Mouse (Mus musculus) Patski (cell line): Measurements from ENCODE around the gene 2810004N23Rik. TPM values are rescaled to one million over a fixed set of nuclear protein-coding genes. Genes with fewer than 3 reads are reported as not detected.

ENCODE experiments used
- ATAC-seq: fragments of 100-300 bp; one replicate; pipeline ENCODE4 v1.8.0; 2021
- CTCF ChIA-PET: fragments of 350-600 bp; sonication (Branson Sonifier 250); formaldehyde crosslinking; loops from one replicate; lab custom pipeline; 2022; ENCODE audit warnings: inconsistent platforms; lab: Charles Lee
- POLR2A ChIA-PET: fragments of 350-600 bp; sonication (Branson Sonifier 250); formaldehyde crosslinking; loops from one replicate; lab custom pipeline; 2022; ENCODE audit warnings: antibody characterized with exemption, inconsistent platforms; lab: Charles Lee
- DNase-seq: peaks from one replicate; pipeline ENCODE4 v3.0.0-alpha.2; 2011; ENCODE audit warnings: low read depth, low spot score
- H3K27me3 ChIP-seq: fragments of 371-371 bp; one replicate; pipeline ENCODE4 v1.5.1; 2021
- CTCF ChIP-seq: fragments of 100-300 bp; IDR thresholded peaks from one replicate; pipeline ENCODE4 v1.5.1; 2021
- in situ Hi-C: fragments of 300-500 bp; cut with MboI; formaldehyde crosslinking; loops from 3 replicates; pipeline ENCODE4 v1.11.1; 2018; ENCODE audit warnings: low pct_unique_long_range_greater_than_20kb, mixed read lengths
- polyA plus RNA-seq: library from polyadenylated mRNA; unstranded; gene quantifications from one replicate; pipeline ENCODE4 v1.2.3, GENCODE M21; 2021

The 2810004N23Rik gene
- 43.0 TPM for polyA plus RNA-seq

GRCm38 (mm10) chr8:124862321-124863162 is at the start of gene 2810004N23Rik, which contains the start of gene Gnpat:
Gene 2810004N23Rik, minus strand, starts transcription at chr8:124863120.
Gene Gnpat, plus strand, starts transcription at chr8:124863033.
- DNase-seq (peak; percentile 35), ATAC-seq (peak; percentile 77)
- no peak for TF ChIP-seq CTCF
- H3K27me3 ChIP-seq = no peaks in the 10 kb centered on the region
- in situ Hi-C loops = no loop called here
- ChIA-PET POLR2A (interaction anchor here (0.5 to 1.5 kb wide), 3 partner anchors 18 to 26 kb away, joined by 3 to 6 read pairs (median 3); no protein-coding TSS in a partner anchor), CTCF (interaction anchor here (0.8 to 1.7 kb wide), 4 partner anchors 20 to 172 kb away, joined by 3 to 6 read pairs (median 3); no protein-coding TSS in a partner anchor)

- H3K27me3 ChIP-seq = no peaks in the 10 kb centered on the region
- no peak for TF ChIP-seq CTCF
- DNase-seq (no peak), ATAC-seq (no peak)
- POLR2A ChIA-PET = no interaction called here
- in situ Hi-C loops = no loop called here
- CTCF ChIA-PET = no interaction called here
Measured at GRCm38 (mm10) chr8:124911938-124912872, 49.3 kb upstream of the 2810004N23Rik start.

- POLR2A ChIA-PET = no interaction called here
- ATAC-seq (no peak), DNase-seq (no peak)
- in situ Hi-C loops = no loop called here
- CTCF ChIA-PET = no interaction called here
- TF ChIP-seq CTCF = no peak
- H3K27me3 ChIP-seq = no peaks in the 10 kb centered on the region
Measured at GRCm38 (mm10) chr8:124910349-124910748, 47.4 kb upstream of the 2810004N23Rik start.

- no peaks in the 10 kb centered on the region for H3K27me3 ChIP-seq
- TF ChIP-seq CTCF = no peak
- ATAC-seq = no peak
- no peak for DNase-seq
- in situ Hi-C loops = no loop called here
- POLR2A ChIA-PET = no interaction called here
- CTCF ChIA-PET = no interaction called here
Measured at GRCm38 (mm10) chr8:124909936-124910335, 47.0 kb upstream of the 2810004N23Rik start.

- ATAC-seq = no peak
Measured at GRCm38 (mm10) chr8:124905482-124905881, 42.6 kb upstream of the 2810004N23Rik start.

GRCm38 (mm10) chr8:124903198-124903597 is 40.3 kb upstream of the 2810004N23Rik start:
- H3K27me3 ChIP-seq = no peaks in the 10 kb centered on the region
- in situ Hi-C loops = no loop called here
- no peak for TF ChIP-seq CTCF
- POLR2A ChIA-PET = interaction anchor here (1.1 kb wide), 1 partner anchor 15 kb away, joined by 3 read pairs; no protein-coding TSS in a partner anchor
- DNase-seq = no peak
- no peak for ATAC-seq
- CTCF ChIA-PET = interaction anchor here (1.2 kb wide), 1 partner anchor 14 kb away, joined by 3 read pairs; no protein-coding TSS in a partner anchor

More at GRCm38 (mm10) chr8:124905482-124905881, 42.6 kb upstream of the 2810004N23Rik start:
- DNase-seq = no peak
- CTCF ChIA-PET = interaction anchor here (1.1 kb wide), 1 partner anchor 53 kb away, joined by 3 read pairs; no protein-coding TSS in a partner anchor
- no peaks in the 10 kb centered on the region for H3K27me3 ChIP-seq
- POLR2A ChIA-PET = interaction anchor here (1.0 kb wide), 1 partner anchor 22 kb away, joined by 3 read pairs; no protein-coding TSS in a partner anchor
- no peak for TF ChIP-seq CTCF
- in situ Hi-C loops = no loop called here

GRCm38 (mm10) chr8:124898251-124898905 is 35.5 kb upstream of the 2810004N23Rik start:
- in situ Hi-C loops = loop anchor here (5.0 kb wide), 2 partner anchors 54 to 139 kb away; no protein-coding TSS in a partner anchor
- ChIA-PET CTCF (no interaction called here), POLR2A (interaction anchor here (0.9 to 1.2 kb wide), 2 partner anchors 28 to 50 kb away, joined by 3 to 4 read pairs; no protein-coding TSS in a partner anchor)
- no peak for TF ChIP-seq CTCF
- H3K27me3 ChIP-seq = peaks cover 8% of the 10 kb centered on the region
- DNase-seq (no peak), ATAC-seq (no peak)

- ChIA-PET POLR2A (interaction anchor here (0.8 to 1.5 kb wide), 4 partner anchors 19 to 115 kb away, joined by 3 to 5 read pairs (median 4); partner anchors contain the start of gene Tsnax), CTCF (interaction anchor here (1.3 kb wide), 1 partner anchor 15 kb away, joined by 4 read pairs; no protein-coding TSS in a partner anchor)
- DNase-seq (peak; percentile 70), ATAC-seq (peak; percentile 53)
- no peak for TF ChIP-seq CTCF
- H3K27me3 ChIP-seq = peaks cover 8% of the 10 kb centered on the region
- in situ Hi-C loops = loop anchor here (5.0 kb wide), 2 partner anchors 55 to 140 kb away; no protein-coding TSS in a partner anchor
Measured at GRCm38 (mm10) chr8:124897386-124898250, 34.7 kb upstream of the 2810004N23Rik start, which contains the start of the genes Exoc8 and Sprtn. Gene Exoc8, minus strand, starts transcription at chr8:124897705. Gene Sprtn, plus strand, starts transcription at chr8:124897886.
